Mouse (Mus musculus) kidney, adult 2 months (tissue): ENCODE measurements around the gene Odf3l2.

Experiments
- CTCF ChIP-seq: fragments of 200-500 bp; conservative IDR thresholded peaks from 2 replicates; pipeline ENCODE4 v1.5.1; 2011; ENCODE audit warnings: low read depth, mild to moderate bottlenecking, control low read depth, low read length, moderate library complexity, mixed read lengths; ENCODE audit not compliant: insufficient read depth, insufficient read length
- POLR2A ChIP-seq: fragments of 200-500 bp; IDR thresholded peaks from one replicate; pipeline ENCODE4 v1.6.1; 2011; ENCODE audit warnings: low read depth, low read length, control low read depth

DNA sequence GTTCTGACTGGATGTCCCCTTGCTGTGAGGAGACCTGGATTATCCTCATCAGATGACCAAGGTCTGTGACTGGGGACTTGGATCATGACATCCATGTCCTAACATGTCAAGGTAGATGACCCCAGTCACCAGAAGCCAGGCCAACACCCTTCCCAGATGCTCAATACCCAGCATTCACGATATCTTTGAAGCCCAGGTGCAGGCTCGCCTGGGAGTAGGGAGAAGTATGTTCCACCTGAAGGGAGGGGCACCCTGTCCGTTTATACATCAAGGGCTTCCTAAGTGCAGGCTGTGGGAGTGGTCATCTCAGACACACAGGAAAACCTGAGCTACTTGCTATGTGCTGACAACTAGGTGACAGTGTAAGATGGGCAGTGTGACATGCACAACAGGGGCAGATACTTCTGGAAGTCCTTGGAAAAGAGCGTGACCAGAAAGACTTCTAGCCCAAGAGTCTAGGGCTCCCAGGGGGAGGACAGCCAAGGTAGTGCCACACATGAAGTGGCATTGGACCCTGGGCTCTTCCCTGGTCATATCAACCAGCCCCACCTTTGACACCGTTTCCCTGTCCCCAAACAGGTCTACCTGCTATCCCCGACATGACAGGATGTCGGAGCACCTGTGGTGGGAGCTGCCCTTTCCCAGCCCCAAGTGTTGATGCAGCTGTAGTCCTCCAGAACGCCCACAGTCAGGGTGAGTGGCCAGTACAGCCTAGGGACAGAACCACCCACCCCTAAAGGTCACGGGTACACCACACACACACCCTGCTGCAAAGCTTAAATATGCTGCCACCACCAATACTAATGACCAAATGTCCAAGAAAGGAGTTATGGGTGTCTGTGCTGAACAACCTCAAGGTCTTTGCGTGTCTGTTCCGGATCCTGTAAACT lies 35.3 kb upstream of the Odf3l2 start:
- TF ChIP-seq POLR2A = no peak
- TF ChIP-seq CTCF = no peak
